Mouse (Mus musculus): ENCODE measurements around the gene Gm9603. TPM values are rescaled to one million over a fixed set of nuclear protein-coding genes. Genes with fewer than 3 reads are reported as not detected.
"Not testable (repeated sequence)": the region's sequence is repeated elsewhere in the genome, so short reads cannot be mapped to it uniquely, and the experiment has no call there.

Gene Gm9603
- total RNA-seq (2021) = not detected in 2 replicates
- long read RNA-seq, experiment 1 = 0 reads
- long read RNA-seq, experiment 2 = 0 reads

- not testable (repeated sequence) for DNase-seq
Observed at GRCm38 (mm10) chr14:5687357-5687756, at the start of gene Gm9603. Gene Gm9603, minus strand, starts transcription at chr14:5687457.

GRCm38 (mm10) chr14:5632928-5633327 lies 54.3 kb downstream of the Gm9603 start, which contains the start of gene Gm8265:
Gene Gm8265, minus strand, starts transcription at chr14:5633028.
- DNase-seq = not testable (repeated sequence)

Other genes starting within 250 kb of the Gm9603 start
- gene Gm3194, start 232.0 kb downstream of the Gm9603 start, total RNA-seq (2021) = 1.6 TPM in 1 of 2 replicates, not detected in the other
- not detected in 2 replicates for gene Gm8246, start 209.6 kb downstream of the Gm9603 start, total RNA-seq (2021)
- not detected in 2 replicates for gene Gm3187, start 203.2 kb downstream of the Gm9603 start, total RNA-seq (2021)
- gene Gm3488, start 185.8 kb downstream of the Gm9603 start, total RNA-seq (2021) = 1.1 TPM in 1 of 2 replicates, not detected in the other
- gene Gm3532, start 149.0 kb downstream of the Gm9603 start, total RNA-seq (2021) = not detected in 2 replicates
- not detected in 2 replicates for gene Gm8265, start 54.4 kb downstream of the Gm9603 start, total RNA-seq (2021)
- gene Gm3373, start 54.1 kb upstream of the Gm9603 start, total RNA-seq (2021) = 0.59 TPM in 1 of 2 replicates, not detected in the other
- gene Gm3383, start 120.5 kb upstream of the Gm9603 start, total RNA-seq (2021) = 1.6 TPM in 1 of 2 replicates, not detected in the other
- not detected in 2 replicates for gene Gm3424, start 142.9 kb upstream of the Gm9603 start, total RNA-seq (2021)
- gene Gm8237, start 192.9 kb upstream of the Gm9603 start, total RNA-seq (2021) = 1.1 and 1.2 TPM in 2 replicates

Data from adrenal gland, postnatal 14 days (tissue).